Mouse (Mus musculus) MEL (cell line): ENCODE measurements around the gene Eif2ak4. TPM values are rescaled to one million over a fixed set of nuclear protein-coding genes. Genes with fewer than 3 reads are reported as not detected.
A peak's percentile ranks its signal among the peaks of the same experiment; 100 is the strongest.

Experiments
- DNase-seq: peaks from one replicate; pipeline ENCODE4 v3.0.0; 2011; ENCODE audit warnings: low read depth, low spot score
- H3K27ac ChIP-seq: 2 replicates; pipeline ENCODE4 v1.5.1; 2012; ENCODE audit warnings: low read depth, mild to moderate bottlenecking, control low read depth, low read length, moderate library complexity; ENCODE audit not compliant: control insufficient read depth
- H3K27me3 ChIP-seq, 2 experiments: fragments of 150-350 bp in 1 of 2; sonication (generic) in 1 of 2; 2 replicates each; pipeline ENCODE4 v1.6.1; 2012; ENCODE audit warnings: low read length in 2 of 2, mild to moderate bottlenecking in 2 of 2, improper control_type of control experiment in 1 of 2, moderate library complexity in 1 of 2; ENCODE audit not compliant: insufficient read depth in 2 of 2, control insufficient read depth in 1 of 2
- H3K36me3 ChIP-seq, 2 experiments: 2 replicates each; pipeline ENCODE4 v1.6.1; 2012 to 2014; ENCODE audit warnings: low read length in 2 of 2, improper control_type of control experiment in 1 of 2, inconsistent platforms in 1 of 2, mild to moderate bottlenecking in 1 of 2; ENCODE audit not compliant: insufficient read depth in 2 of 2, control insufficient read depth in 1 of 2
- H3K4me1 ChIP-seq, 2 experiments: fragments of 150-350 bp in 1 of 2; sonication (generic) in 1 of 2; 2 replicates each; pipeline ENCODE4 v1.6.1; 2012; ENCODE audit warnings: low read length in 2 of 2, improper control_type of control experiment in 1 of 2, mild to moderate bottlenecking in 1 of 2; ENCODE audit not compliant: insufficient read depth in 2 of 2, control insufficient read depth in 1 of 2
- H3K4me3 ChIP-seq, 2 experiments: fragments of 150-350 bp in 1 of 2; sonication (generic) in 1 of 2; 2 replicates each; pipeline ENCODE4 v1.5.1; 2012; ENCODE audit warnings: low read depth in 2 of 2, low read length in 2 of 2, mild to moderate bottlenecking in 2 of 2, moderate library complexity in 2 of 2, control low read depth in 1 of 2, improper control_type of control experiment in 1 of 2; ENCODE audit not compliant: control insufficient read depth in 1 of 2, insufficient read depth in 1 of 2
- H3K79me2 ChIP-seq: 2 replicates; pipeline ENCODE4 v1.6.1; 2012; ENCODE audit warnings: mild to moderate bottlenecking, low read length, moderate library complexity; ENCODE audit not compliant: control insufficient read depth, poor library complexity, insufficient read depth
- H3K9ac ChIP-seq: 2 replicates; pipeline ENCODE4 v1.6.1; 2012; ENCODE audit warnings: low read depth, mild to moderate bottlenecking, control low read depth, low read length, moderate library complexity; ENCODE audit not compliant: control insufficient read depth, poor library complexity, severe bottlenecking
- H3K9me3 ChIP-seq: fragments of 150-350 bp; sonication (generic); replicated peaks from 2 replicates; pipeline ENCODE4 v1.6.1; 2012; ENCODE audit warnings: mild to moderate bottlenecking, low read length, improper control_type of control experiment, moderate library complexity; ENCODE audit not compliant: insufficient read depth
- BHLHE40 ChIP-seq: IDR thresholded peaks from 2 replicates; pipeline ENCODE4 v1.6.1; 2012; ENCODE audit warnings: low read depth, mild to moderate bottlenecking, inconsistent platforms, low read length, improper control_type of control experiment, borderline replicate concordance
- CHD2 ChIP-seq: IDR thresholded peaks from 2 replicates; pipeline ENCODE4 v1.6.1; 2011; ENCODE audit warnings: low read length, improper control_type of control experiment
- E2F4 ChIP-seq: IDR thresholded peaks from 2 replicates; pipeline ENCODE4 v1.6.1; 2011; ENCODE audit warnings: low read depth, low read length, improper control_type of control experiment, borderline replicate concordance
- ELF1 ChIP-seq: IDR thresholded peaks from 2 replicates; pipeline ENCODE4 v1.6.1; 2014; ENCODE audit warnings: low read depth, mild to moderate bottlenecking, inconsistent platforms, low read length, improper control_type of control experiment, moderate library complexity
- ETS1 ChIP-seq: IDR thresholded peaks from 2 replicates; pipeline ENCODE4 v1.6.1; 2012; ENCODE audit warnings: low read depth, mild to moderate bottlenecking, inconsistent platforms, low read length, improper control_type of control experiment, moderate library complexity
- GATA1 ChIP-seq: IDR thresholded peaks from 2 replicates; pipeline ENCODE4 v1.6.1; 2011; ENCODE audit warnings: low read depth, low read length, improper control_type of control experiment
- HCFC1 ChIP-seq: IDR thresholded peaks from 2 replicates; pipeline ENCODE4 v1.6.1; 2012; ENCODE audit warnings: low read depth, mild to moderate bottlenecking, inconsistent platforms, low read length, improper control_type of control experiment, moderate library complexity
- JUND ChIP-seq: IDR thresholded peaks from 2 replicates; pipeline ENCODE4 v1.6.1; 2011; ENCODE audit warnings: low read depth, mild to moderate bottlenecking, improper control_type of control experiment, low read length
- MAFK ChIP-seq: IDR thresholded peaks from 2 replicates; pipeline ENCODE4 v1.6.1; 2011; ENCODE audit warnings: low read depth, mild to moderate bottlenecking, low read length, improper control_type of control experiment, borderline replicate concordance
- MAX ChIP-seq: IDR thresholded peaks from 2 replicates; pipeline ENCODE4 v1.6.1; 2011; ENCODE audit warnings: low read length, improper control_type of control experiment
- MEF2A ChIP-seq: IDR thresholded peaks from 2 replicates; pipeline ENCODE4 v1.6.1; 2014; ENCODE audit warnings: low read depth, mild to moderate bottlenecking, inconsistent platforms, low read length, improper control_type of control experiment; ENCODE audit not compliant: poor library complexity, insufficient replicate concordance, severe bottlenecking; ENCODE audit errors: extremely low read depth
- MYB ChIP-seq: IDR thresholded peaks from 2 replicates; pipeline ENCODE4 v1.6.1; 2011; ENCODE audit warnings: mild to moderate bottlenecking, low read depth, low read length, improper control_type of control experiment
- NELFE ChIP-seq: IDR thresholded peaks from 2 replicates; pipeline ENCODE4 v1.6.1; 2011; ENCODE audit warnings: low read depth, low read length, improper control_type of control experiment
- POLR2A ChIP-seq, 2 experiments: IDR thresholded peaks; 2 replicates each; pipeline ENCODE4 v1.6.1; 2011 to 2012; ENCODE audit warnings: low read length in 2 of 2, mild to moderate bottlenecking in 2 of 2, control low read depth in 1 of 2, improper control_type of control experiment in 1 of 2, low read depth in 1 of 2, moderate library complexity in 1 of 2; ENCODE audit not compliant: control insufficient read depth in 1 of 2, insufficient read depth in 1 of 2, poor library complexity in 1 of 2
- POLR2AphosphoS2 ChIP-seq: IDR thresholded peaks from 2 replicates; pipeline ENCODE4 v1.6.1; 2011; ENCODE audit warnings: low read length, improper control_type of control experiment
- RAD21 ChIP-seq: IDR thresholded peaks from 2 replicates; pipeline ENCODE4 v1.6.1; 2011; ENCODE audit warnings: mild to moderate bottlenecking, low read depth, low read length, improper control_type of control experiment
- SIN3A ChIP-seq: IDR thresholded peaks from 2 replicates; pipeline ENCODE4 v1.6.1; 2012; ENCODE audit warnings: low read length, improper control_type of control experiment, inconsistent platforms
- TAL1 ChIP-seq: IDR thresholded peaks from 2 replicates; pipeline ENCODE4 v1.6.1; 2012; ENCODE audit warnings: mild to moderate bottlenecking, inconsistent platforms, low read length, moderate library complexity, mixed read lengths
- TBP ChIP-seq: IDR thresholded peaks from 2 replicates; pipeline ENCODE4 v1.8.0; 2011; ENCODE audit warnings: low read depth, low read length, improper control_type of control experiment
- UBTF ChIP-seq: IDR thresholded peaks from 2 replicates; pipeline ENCODE4 v1.6.1; 2012; ENCODE audit warnings: low read depth, mild to moderate bottlenecking, inconsistent platforms, low read length, improper control_type of control experiment, moderate library complexity, borderline replicate concordance; ENCODE audit not compliant: insufficient read depth
- USF1 ChIP-seq: IDR thresholded peaks from 2 replicates; pipeline ENCODE4 v1.6.1; 2014; ENCODE audit warnings: low read depth, mild to moderate bottlenecking, inconsistent platforms, low read length, improper control_type of control experiment, moderate library complexity
- ZC3H11A ChIP-seq: IDR thresholded peaks from 2 replicates; pipeline ENCODE4 v1.6.1; 2012; ENCODE audit warnings: low read depth, mild to moderate bottlenecking, inconsistent platforms, low read length, improper control_type of control experiment
- ZKSCAN1 ChIP-seq: IDR thresholded peaks from 2 replicates; pipeline ENCODE4 v1.6.1; 2012; ENCODE audit warnings: low read depth, mild to moderate bottlenecking, inconsistent platforms, low read length, improper control_type of control experiment, moderate library complexity
- ZNF384 ChIP-seq: IDR thresholded peaks from 2 replicates; pipeline ENCODE4 v1.6.1; 2012; ENCODE audit warnings: low read depth, mild to moderate bottlenecking, inconsistent platforms, low read length, improper control_type of control experiment
- polyA plus RNA-seq, 2 experiments: library from polyadenylated mRNA; stranded (reverse) in 1 of 2; unstranded in 1 of 2; fragments of >175 nt in 1 of 2; fragments of >200 nt in 1 of 2; gene quantifications; 2 replicates each; pipeline versions ENCODE4 v1.2.1 to v1.2.4; 2012; ENCODE audit warnings: low replicate concordance in 2 of 2, low read depth in 1 of 2; ENCODE audit not compliant: insufficient read length in 2 of 2, insufficient read depth in 1 of 2, missing spikeins in 1 of 2
- total RNA-seq: library from RNA; depleted of rRNA; stranded (reverse); fragments of 300-350 nt; gene quantifications from 2 replicates; pipeline ENCODE4 v1.2.3, GENCODE M21; 2012

Gene Eif2ak4
- total and polyA plus RNA-seq, 3 experiments: 13.2 to 15.5 TPM; not detected in 1

DNA sequence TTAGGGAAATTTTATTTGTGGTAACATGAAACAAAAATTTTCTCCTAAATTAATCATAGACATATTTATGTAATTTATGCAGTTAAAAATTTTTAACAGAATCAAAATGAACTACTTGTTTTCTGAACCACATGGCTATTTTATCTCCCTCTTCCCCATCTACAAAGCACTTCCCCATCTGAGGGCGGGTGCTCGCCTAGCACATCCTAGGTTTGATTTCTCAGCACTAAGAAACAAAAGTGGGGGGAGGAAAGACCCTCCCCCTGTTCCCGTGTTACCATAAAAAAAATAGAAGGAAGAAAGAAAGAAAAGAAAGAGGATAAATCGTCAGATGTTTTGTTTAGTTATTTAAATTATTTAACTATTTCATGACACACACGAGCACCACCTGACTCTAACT lies 2.8 kb downstream of the Eif2ak4 start (continued):
- TF ChIP-seq E2F4: no peak
- TF ChIP-seq MEF2A: no peak
- TF ChIP-seq ELF1: 0 out of 2 replicates have a peak, but pooled peaks have one; percentile 25
- TF ChIP-seq ZNF384: no peak
- TF ChIP-seq ETS1: 0 out of 2 replicates have a peak, but pooled peaks have one; percentile 36
- TF ChIP-seq JUND: no peak
- no peak for TF ChIP-seq HCFC1
- no peak for TF ChIP-seq CHD2
- TF ChIP-seq MYB: no peak
- no peak for TF ChIP-seq TAL1
- no peak for TF ChIP-seq ZC3H11A
- no peak for TF ChIP-seq RAD21
- no peak for TF ChIP-seq TBP
- TF ChIP-seq NELFE: no peak
- no peak for TF ChIP-seq MAFK
- TF ChIP-seq POLR2A (IDR thresholded peaks at IDR 0.05; ENCODE audit: control insufficient read depth in 1 of 2, insufficient read depth in 1 of 2, low read depth in 1 of 2, low read length in 2 of 2, poor library complexity in 1 of 2): no peak
- no peak for TF ChIP-seq BHLHE40
- TF ChIP-seq USF1: peak; percentile 65; the same call in 1 of the 2 replicates
- peak; percentile 59; the same call in 1 of the 2 replicates for TF ChIP-seq MAX
- no peak for TF ChIP-seq POLR2AphosphoS2
- no peak for TF ChIP-seq ZKSCAN1
- TF ChIP-seq UBTF: no peak
- TF ChIP-seq GATA1: peak; percentile 68
- TF ChIP-seq, all 39 proteins: peak for 12

DNA sequence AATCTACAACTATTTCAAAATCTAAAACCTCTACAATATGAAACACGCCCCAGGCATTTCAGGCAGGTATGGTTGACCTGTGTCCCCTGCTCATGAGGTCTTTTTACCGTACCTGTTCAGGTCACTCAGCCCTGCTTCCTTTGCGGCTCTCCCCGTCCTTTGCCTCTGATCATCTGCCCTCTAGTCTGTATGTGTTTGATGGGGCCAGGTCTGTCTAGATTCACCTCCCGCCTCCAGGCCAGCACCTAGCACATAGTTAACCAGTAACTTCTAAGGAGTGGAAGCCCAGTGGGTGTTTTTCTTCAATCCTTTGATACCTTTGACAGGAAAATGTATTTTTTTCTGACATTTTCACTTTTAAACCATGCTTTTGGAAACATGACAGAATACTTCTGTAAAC lies 11.3 kb downstream of the Eif2ak4 start:
- Histone ChIP-seq H3K4me1 (peaks cover 0 to 7% of the 10 kb centered on the region in 2 experiments; a peak in 2 of 4 replicates), H3K4me3 (no peak overlapping the region), H3K9ac (no peak overlapping the region), H3K27ac (no peak overlapping the region), H3K9me3 (no peaks in the 10 kb centered on the region), H3K79me2 (peaks cover 3% of the 10 kb centered on the region; the same call in 1 of the 2 replicates), H3K36me3 (no peaks in the 10 kb centered on the region; a peak in 1 of 4 replicates)
- no peak for DNase-seq
- TF ChIP-seq JUND (no peak), CHD2 (no peak), SIN3A (no peak), NELFE (no peak)
- TF ChIP-seq, all 39 proteins: peak for 0
- H3K27me3 ChIP-seq: no peaks in the 10 kb centered on the region
